Mouse (Mus musculus) cerebellum, postnatal 36 days (tissue): ENCODE data around the gene Nktr.
A peak's percentile ranks its signal among the peaks of the same experiment; 100 is the strongest.

ENCODE experiments used
- DNase-seq, 2 experiments: peaks; one replicate each; pipeline ENCODE4 v3.0.0; 2021 to 2022; ENCODE audit warnings: mixed read lengths in 2 of 2

Gene Nktr

GRCm38 (mm10) chr9:121718792-121719318, at the start of gene Nktr:
Gene Nktr (plus strand): TSS chr9:121719169.
- DNase-seq, result peak; percentile 94 to 98

GRCm38 (mm10) chr9:121669348-121669791, 49.6 kb upstream of the Nktr start:
- DNase-seq, result peak in 1 of 2 experiments; percentile 21

- DNase-seq, result peak; percentile 52 to 67
Observed at GRCm38 (mm10) chr9:121671300-121671699, 47.7 kb upstream of the Nktr start.

- no peak for DNase-seq
Observed at GRCm38 (mm10) chr9:121672311-121672710, 46.7 kb upstream of the Nktr start.

- no peak for DNase-seq
Observed at GRCm38 (mm10) chr9:121673716-121674115, 45.3 kb upstream of the Nktr start.

- no peak for DNase-seq
Observed at GRCm38 (mm10) chr9:121675011-121675410, 44.0 kb upstream of the Nktr start.

GRCm38 (mm10) chr9:121675556-121675955, 43.4 kb upstream of the Nktr start:
- no peak for DNase-seq

- no peak for DNase-seq
Observed at GRCm38 (mm10) chr9:121677069-121677468, 41.9 kb upstream of the Nktr start.

GRCm38 (mm10) chr9:121677476-121677875, 41.5 kb upstream of the Nktr start:
- no peak for DNase-seq

- DNase-seq, result peak; percentile 31 to 46
Observed at GRCm38 (mm10) chr9:121679549-121679948, 39.4 kb upstream of the Nktr start.

GRCm38 (mm10) chr9:121681191-121681590, 37.8 kb upstream of the Nktr start:
- DNase-seq, result no peak

- DNase-seq, result no peak
Observed at GRCm38 (mm10) chr9:121682037-121682680, 36.8 kb upstream of the Nktr start.

GRCm38 (mm10) chr9:121684702-121685101, 34.3 kb upstream of the Nktr start:
- DNase-seq, result no peak

- DNase-seq, result no peak
Observed at GRCm38 (mm10) chr9:121690200-121690651, 28.7 kb upstream of the Nktr start.

- no peak for DNase-seq
Observed at GRCm38 (mm10) chr9:121690734-121691133, 28.2 kb upstream of the Nktr start.

- no peak for DNase-seq
Observed at GRCm38 (mm10) chr9:121694736-121695135, 24.2 kb upstream of the Nktr start.

- DNase-seq, result no peak
Observed at GRCm38 (mm10) chr9:121696626-121697025, 22.3 kb upstream of the Nktr start.

- DNase-seq, result peak; percentile 63 to 72
Observed at GRCm38 (mm10) chr9:121697150-121698049, 21.6 kb upstream of the Nktr start.

GRCm38 (mm10) chr9:121704261-121704645, 14.7 kb upstream of the Nktr start:
- no peak for DNase-seq

GRCm38 (mm10) chr9:121704646-121705625, 14.0 kb upstream of the Nktr start, which contains the start of gene Sec22c:
Gene Sec22c (minus strand): TSS chr9:121705490.
- DNase-seq, result peak; percentile 84 to 85

GRCm38 (mm10) chr9:121706029-121706675, 12.8 kb upstream of the Nktr start:
- DNase-seq, result no peak

GRCm38 (mm10) chr9:121707801-121708200, 11.2 kb upstream of the Nktr start:
- no peak for DNase-seq
